In genomic region chr17:86183788-86184187, GRCm38 (mm10) we compare ENCODE assay signal across 22 mouse cellular contexts. TPM values are rescaled to one million over a fixed set of nuclear protein-coding genes. Genes with fewer than 3 reads are reported as not detected.
DNase-seq lines count a peak whose midpoint lies in the region; ATAC-seq and TF ChIP-seq lines count a peak whose summit lies in the region.
"Had no signal": no experiment of that assay in that cellular context is flagged by ENCODE, and none has a peak within 500 bp of the region (broad histone marks: within the 10 kb centered on the region; RNA-seq: fewer than 3 reads in every experiment).

No protein-coding gene starts in this region.

- WGBS in forebrain, embryonic 11.5 days, result 33% methylated on average over 2 of the region's 2 CpGs
- 31% methylated on average over 2 of the region's 2 CpGs for WGBS in forebrain, embryonic 13.5 days

- 0 out of 2 replicates have a peak, but pooled peaks have one; percentile 21 for TF ChIP-seq CTCF in layer of hippocampus, adult 2 months (conservative IDR thresholded peaks at IDR 0.05)

- peak; percentile 30 for DNase-seq in forebrain, embryonic 11.5 days (ENCODE audit: low spot score)
- DNase-seq in layer of hippocampus, adult 2 months (ENCODE audit: low spot score in 2 of 2), result no peak
- no peak for DNase-seq in layer of hippocampus, postnatal 36 days
- DNase-seq in 416B (ENCODE audit: low read depth), result peak; percentile 69
- peak; percentile 75 for DNase-seq in brain, adult 2 months (ENCODE audit: low read depth, low spot score)
- DNase-seq in ovary, postnatal 10 days (ENCODE audit: low spot score), result no peak
- DNase-seq: adrenal gland, postnatal 10 days; cerebellum, adult 11 months; gastrocnemius, postnatal 14 days; heart, postnatal 10 days; right cerebral cortex, postnatal 14 days; spleen, adult 18-20 months; thymus, postnatal 25 days had no signal

- H3K4me1 ChIP-seq in forebrain, embryonic 11.5 days (replicated peaks; ENCODE audit: control insufficient read depth, insufficient read depth, low read length), result no peaks in the 10 kb centered on the region; the same call in 1 of the 2 replicates
- peaks cover 13% of the 10 kb centered on the region for H3K4me1 ChIP-seq in forebrain, embryonic 13.5 days

- no peak overlapping the region for H3K4me2 ChIP-seq in forebrain, embryonic 11.5 days (ENCODE audit: low read depth, low read length, severe bottlenecking)
- no peak overlapping the region for H3K4me2 ChIP-seq in forebrain, embryonic 13.5 days
- H3K4me2 ChIP-seq: embryonic facial prominence, embryonic 15.5 days; hindbrain, embryonic 14.5 days; lung, embryonic 15.5 days; midbrain, embryonic 15.5 days; neural tube, embryonic 15.5 days had no signal

- no peaks in the 10 kb centered on the region for H3K36me3 ChIP-seq in forebrain, embryonic 11.5 days (ENCODE audit: control insufficient read depth, insufficient read depth, low read length)
- no peaks in the 10 kb centered on the region for H3K36me3 ChIP-seq in forebrain, embryonic 13.5 days (ENCODE audit: poor library complexity, severe bottlenecking)
- H3K36me3 ChIP-seq: G1E; lung, embryonic 15.5 days; midbrain, embryonic 15.5 days; neural tube, embryonic 15.5 days had no signal

- H3K27me3 ChIP-seq in forebrain, embryonic 11.5 days (ENCODE audit: control insufficient read depth, insufficient read depth, low read length), result no peaks in the 10 kb centered on the region
- H3K27me3 ChIP-seq in forebrain, embryonic 13.5 days, result no peaks in the 10 kb centered on the region
- H3K27me3 ChIP-seq: embryonic facial prominence, embryonic 15.5 days; lung, embryonic 15.5 days; midbrain, embryonic 15.5 days; neural tube, embryonic 15.5 days had no signal

- no peak overlapping the region for H3K9ac ChIP-seq in forebrain, embryonic 11.5 days (ENCODE audit: low read length)
- H3K9ac ChIP-seq in forebrain, embryonic 13.5 days, result no peak overlapping the region
- H3K9ac ChIP-seq: embryonic facial prominence, embryonic 15.5 days; hindbrain, embryonic 14.5 days; lung, embryonic 15.5 days; midbrain, embryonic 15.5 days; neural tube, embryonic 15.5 days had no signal

- no peaks in the 10 kb centered on the region for H3K9me3 ChIP-seq in forebrain, embryonic 11.5 days (ENCODE audit: control insufficient read depth, low read length)
- H3K9me3 ChIP-seq in forebrain, embryonic 13.5 days (replicated peaks), result no peaks in the 10 kb centered on the region
- H3K9me3 ChIP-seq: embryonic facial prominence, embryonic 15.5 days; G1E; lung, embryonic 15.5 days; midbrain, embryonic 15.5 days; neural tube, embryonic 15.5 days had no signal

- no peak overlapping the region for H3K4me3 ChIP-seq in forebrain, embryonic 11.5 days (ENCODE audit: low read depth, low read length)
- H3K4me3 ChIP-seq in forebrain, embryonic 13.5 days, result no peak overlapping the region
- H3K4me3 ChIP-seq in layer of hippocampus, adult 2 months, result no peak overlapping the region
- H3K4me3 ChIP-seq: embryonic facial prominence, embryonic 15.5 days; lung, embryonic 15.5 days; midbrain, embryonic 15.5 days; myocyte; neural tube, embryonic 15.5 days had no signal

- no peak for ATAC-seq in forebrain, embryonic 11.5 days (replicated peaks; ENCODE audit: low FRiP score)
- no peak for ATAC-seq in forebrain, embryonic 13.5 days
- ATAC-seq: midbrain, embryonic 15.5 days had no signal

- H3K27ac ChIP-seq in forebrain, embryonic 11.5 days (ENCODE audit: low read depth, low read length), result no peak overlapping the region
- no peak overlapping the region for H3K27ac ChIP-seq in forebrain, embryonic 13.5 days
- no peak overlapping the region for H3K27ac ChIP-seq in layer of hippocampus, adult 2 months
- H3K27ac ChIP-seq: embryonic facial prominence, embryonic 15.5 days; hindbrain, embryonic 14.5 days; kidney, postnatal 0 days; lung, embryonic 15.5 days; midbrain, embryonic 15.5 days; neural tube, embryonic 15.5 days had no signal

RNA-seq across cellular contexts. Expression of gene Prkce, which starts 16.2 kb away (rescaled TPM):
- polyA plus RNA-seq in forebrain, embryonic 11.5 days (2014; fragmentation: Nextera tagmentation; extraction: Ambion mirVana), result 6.0 and 6.1 TPM in 2 replicates
- polyA plus RNA-seq in forebrain, embryonic 13.5 days (2015; fragmentation: Nextera tagmentation; extraction: Ambion mirVana), result 10.9 and 13.7 TPM in 2 replicates
- total RNA-seq in layer of hippocampus, adult 2 months (2021), result 100 to 1,000 TPM; 422 to 451 TPM
- 100 to 1,000 TPM; 416 to 425 TPM for total RNA-seq in layer of hippocampus, postnatal 36 days (2021)

RNA-seq across cellular contexts. Expression of gene Srbd1, which starts 38.8 kb away (rescaled TPM):
- polyA plus RNA-seq in forebrain, embryonic 11.5 days (2014; fragmentation: Nextera tagmentation; extraction: Ambion mirVana), result 12.6 and 15.1 TPM in 2 replicates
- polyA plus RNA-seq in forebrain, embryonic 13.5 days (2015; fragmentation: Nextera tagmentation; extraction: Ambion mirVana), result 18.2 and 21.0 TPM in 2 replicates
- 10 to 100 TPM; 16.5 to 17.0 TPM for total RNA-seq in layer of hippocampus, adult 2 months (2021)
- total RNA-seq in layer of hippocampus, postnatal 36 days (2021), result 10 to 100 TPM; 16.2 to 16.6 TPM

Comparison
In these comparisons a context has a peak if more than half of its experiments do, and no peak if none do; other contexts are left out.
1. DNase-seq: peak in forebrain, embryonic 11.5 days (single experiment), 416B (single experiment) and brain, adult 2 months (single experiment); none in layer of hippocampus, adult 2 months (0 of 2), layer of hippocampus, postnatal 36 days (0 of 2) and ovary, postnatal 10 days (single experiment).